Mouse (Mus musculus): ENCODE data around the gene Zfp467. TPM values are rescaled to one million over a fixed set of nuclear protein-coding genes. Genes with fewer than 3 reads are reported as not detected.

Gene Zfp467
- polyA plus RNA-seq, 2 experiments = 2.2 to 2.3 TPM

- Histone ChIP-seq H3K27me3 (ENCODE audit: control insufficient read depth, insufficient read depth, low read length) (no peaks in the 10 kb centered on the region), H3K4me2 (ENCODE audit: low read depth) (no peak overlapping the region), H3K36me3 (replicated peaks; ENCODE audit: control insufficient read depth, insufficient read depth, low read depth) (no peaks in the 10 kb centered on the region), H3K9ac (replicated peaks) (no peak overlapping the region), H3K9me3 (ENCODE audit: control insufficient read depth, low read length) (no peaks in the 10 kb centered on the region), H3K4me3 (ENCODE audit: insufficient read depth in 1 of 2, low read depth in 2 of 2, low read length in 2 of 2) (no peak overlapping the region), H3K27ac (no peak overlapping the region), H3K4me1 (replicated peaks; ENCODE audit: control insufficient read depth in 2 of 2, insufficient read depth in 2 of 2, low read length in 1 of 2) (no peaks in the 10 kb centered on the region)
- DNase-seq (ENCODE audit: low read depth in 3 of 3, low spot score in 3 of 3) (no peak), ATAC-seq (ENCODE audit: insufficient read depth) (no peak)
- WGBS (ENCODE audit: insufficient replicate concordance) = 77% methylated on average over 10 of the region's 10 CpGs
- no peak for TF ChIP-seq EP300 (IDR thresholded peaks at IDR 0.05; ENCODE audit: low read depth)
- no peak for TF ChIP-seq CTCF (IDR thresholded peaks at IDR 0.05; ENCODE audit: low read depth)
Measured at GRCm38 (mm10) chr6:48413081-48413480, 32.5 kb downstream of the Zfp467 start.

- no peak for DNase-seq (ENCODE audit: low read depth in 3 of 3, low spot score in 3 of 3)
- no peaks in the 10 kb centered on the region for H3K36me3 ChIP-seq (replicated peaks; ENCODE audit: control insufficient read depth, insufficient read depth, low read depth)
- no peaks in the 10 kb centered on the region for H3K27me3 ChIP-seq (ENCODE audit: control insufficient read depth, insufficient read depth, low read length)
- no peak overlapping the region for H3K4me3 ChIP-seq (ENCODE audit: insufficient read depth in 1 of 2, low read depth in 2 of 2, low read length in 2 of 2)
- H3K9me3 ChIP-seq (ENCODE audit: control insufficient read depth, low read length) = no peaks in the 10 kb centered on the region
- no peak overlapping the region for H3K4me2 ChIP-seq (ENCODE audit: low read depth)
- no peak overlapping the region for H3K9ac ChIP-seq (replicated peaks)
- 64% methylated on average over 3 of the region's 3 CpGs for WGBS (ENCODE audit: insufficient replicate concordance)
- H3K27ac ChIP-seq = no peak overlapping the region
- ATAC-seq (ENCODE audit: insufficient read depth) = no peak
- no peaks in the 10 kb centered on the region for H3K4me1 ChIP-seq (replicated peaks; ENCODE audit: control insufficient read depth in 2 of 2, insufficient read depth in 2 of 2, low read length in 1 of 2)
- TF ChIP-seq EP300 (IDR thresholded peaks at IDR 0.05; ENCODE audit: low read depth) (no peak), CTCF (IDR thresholded peaks at IDR 0.05; ENCODE audit: low read depth) (no peak)
Measured at GRCm38 (mm10) chr6:48412662-48413061, 33.0 kb downstream of the Zfp467 start.

GRCm38 (mm10) chr6:48412147-48412546 is 33.5 kb downstream of the Zfp467 start:
- no peaks in the 10 kb centered on the region for H3K9me3 ChIP-seq (ENCODE audit: control insufficient read depth, low read length)
- no peak overlapping the region for H3K4me3 ChIP-seq (ENCODE audit: insufficient read depth in 1 of 2, low read depth in 2 of 2, low read length in 2 of 2)
- no peak overlapping the region for H3K9ac ChIP-seq (replicated peaks)
- no peak overlapping the region for H3K4me2 ChIP-seq (ENCODE audit: low read depth)
- H3K27me3 ChIP-seq (ENCODE audit: control insufficient read depth, insufficient read depth, low read length) = no peaks in the 10 kb centered on the region
- TF ChIP-seq CTCF (IDR thresholded peaks at IDR 0.05; ENCODE audit: low read depth) (no peak), EP300 (IDR thresholded peaks at IDR 0.05; ENCODE audit: low read depth) (no peak)
- 65% methylated on average over 4 of the region's 4 CpGs for WGBS (ENCODE audit: insufficient replicate concordance)
- ATAC-seq (ENCODE audit: insufficient read depth) = no peak
- DNase-seq (ENCODE audit: low read depth in 3 of 3, low spot score in 3 of 3) = no peak
- H3K4me1 ChIP-seq (replicated peaks; ENCODE audit: control insufficient read depth in 2 of 2, insufficient read depth in 2 of 2, low read length in 1 of 2) = no peaks in the 10 kb centered on the region
- no peaks in the 10 kb centered on the region for H3K36me3 ChIP-seq (replicated peaks; ENCODE audit: control insufficient read depth, insufficient read depth, low read depth)
- H3K27ac ChIP-seq = no peak overlapping the region

GRCm38 (mm10) chr6:48411193-48412092 is 34.2 kb downstream of the Zfp467 start:
- Histone ChIP-seq H3K4me1 (replicated peaks; ENCODE audit: control insufficient read depth in 2 of 2, insufficient read depth in 2 of 2, low read length in 1 of 2) (no peaks in the 10 kb centered on the region), H3K4me3 (ENCODE audit: insufficient read depth in 1 of 2, low read depth in 2 of 2, low read length in 2 of 2) (no peak overlapping the region), H3K4me2 (ENCODE audit: low read depth) (no peak overlapping the region), H3K9ac (replicated peaks) (no peak overlapping the region), H3K27ac (no peak overlapping the region), H3K36me3 (replicated peaks; ENCODE audit: control insufficient read depth, insufficient read depth, low read depth) (no peaks in the 10 kb centered on the region), H3K27me3 (ENCODE audit: control insufficient read depth, insufficient read depth, low read length) (no peaks in the 10 kb centered on the region), H3K9me3 (ENCODE audit: control insufficient read depth, low read length) (no peaks in the 10 kb centered on the region)
- 72% methylated on average over 6 of the region's 6 CpGs for WGBS (ENCODE audit: insufficient replicate concordance)
- TF ChIP-seq EP300 (IDR thresholded peaks at IDR 0.05; ENCODE audit: low read depth) = no peak
- no peak for ATAC-seq (ENCODE audit: insufficient read depth)
- no peak for DNase-seq (ENCODE audit: low read depth in 3 of 3, low spot score in 3 of 3)

GRCm38 (mm10) chr6:48410551-48410950 is 35.1 kb downstream of the Zfp467 start:
- Histone ChIP-seq H3K4me3 (ENCODE audit: insufficient read depth in 1 of 2, low read depth in 2 of 2, low read length in 2 of 2) (no peak overlapping the region), H3K27me3 (ENCODE audit: control insufficient read depth, insufficient read depth, low read length) (no peaks in the 10 kb centered on the region), H3K36me3 (replicated peaks; ENCODE audit: control insufficient read depth, insufficient read depth, low read depth) (no peaks in the 10 kb centered on the region), H3K4me1 (replicated peaks; ENCODE audit: control insufficient read depth in 2 of 2, insufficient read depth in 2 of 2, low read length in 1 of 2) (no peaks in the 10 kb centered on the region), H3K9me3 (ENCODE audit: control insufficient read depth, low read length) (no peaks in the 10 kb centered on the region), H3K4me2 (ENCODE audit: low read depth) (no peak overlapping the region), H3K27ac (no peak overlapping the region), H3K9ac (replicated peaks) (no peak overlapping the region)
- 64% methylated on average over 3 of the region's 3 CpGs for WGBS (ENCODE audit: insufficient replicate concordance)
- DNase-seq (ENCODE audit: low read depth in 3 of 3, low spot score in 3 of 3) (no peak), ATAC-seq (ENCODE audit: insufficient read depth) (no peak)
- TF ChIP-seq CTCF (IDR thresholded peaks at IDR 0.05; ENCODE audit: low read depth) = no peak
- TF ChIP-seq EP300 (IDR thresholded peaks at IDR 0.05; ENCODE audit: low read depth) = no peak
